Mouse (Mus musculus) kidney, postnatal 4 days (tissue): ENCODE results near the gene Dmrt1.
A peak's percentile ranks its signal among the peaks of the same experiment; 100 is the strongest.

Experiments
- DNase-seq, 2 experiments: peaks; one replicate each; pipeline ENCODE4 v3.0.0; 2021; ENCODE audit warnings: mixed read lengths in 2 of 2

Dmrt1 gene

GRCm38 (mm10) chr19:25635119-25635518 is 129.7 kb downstream of the Dmrt1 start:
- DNase-seq: no peak

- peak; percentile 81 to 83 for DNase-seq
Observed at GRCm38 (mm10) chr19:25635622-25636244, 130.3 kb downstream of the Dmrt1 start.

- no peak for DNase-seq
Observed at GRCm38 (mm10) chr19:25638766-25639361, 133.4 kb downstream of the Dmrt1 start.

GRCm38 (mm10) chr19:25641786-25642185 is 136.4 kb downstream of the Dmrt1 start:
- DNase-seq: no peak

GRCm38 (mm10) chr19:25647136-25647535 is 141.7 kb downstream of the Dmrt1 start:
- DNase-seq: no peak

- no peak for DNase-seq
Observed at GRCm38 (mm10) chr19:25648701-25649100, 143.3 kb downstream of the Dmrt1 start.

- DNase-seq: no peak
Observed at GRCm38 (mm10) chr19:25650474-25650873, 145.1 kb downstream of the Dmrt1 start.

- no peak for DNase-seq
Observed at GRCm38 (mm10) chr19:25652560-25652959, 147.1 kb downstream of the Dmrt1 start.
